Mouse (Mus musculus): Measurements from ENCODE around the gene Kif1b.

Kif1b gene

DNA sequence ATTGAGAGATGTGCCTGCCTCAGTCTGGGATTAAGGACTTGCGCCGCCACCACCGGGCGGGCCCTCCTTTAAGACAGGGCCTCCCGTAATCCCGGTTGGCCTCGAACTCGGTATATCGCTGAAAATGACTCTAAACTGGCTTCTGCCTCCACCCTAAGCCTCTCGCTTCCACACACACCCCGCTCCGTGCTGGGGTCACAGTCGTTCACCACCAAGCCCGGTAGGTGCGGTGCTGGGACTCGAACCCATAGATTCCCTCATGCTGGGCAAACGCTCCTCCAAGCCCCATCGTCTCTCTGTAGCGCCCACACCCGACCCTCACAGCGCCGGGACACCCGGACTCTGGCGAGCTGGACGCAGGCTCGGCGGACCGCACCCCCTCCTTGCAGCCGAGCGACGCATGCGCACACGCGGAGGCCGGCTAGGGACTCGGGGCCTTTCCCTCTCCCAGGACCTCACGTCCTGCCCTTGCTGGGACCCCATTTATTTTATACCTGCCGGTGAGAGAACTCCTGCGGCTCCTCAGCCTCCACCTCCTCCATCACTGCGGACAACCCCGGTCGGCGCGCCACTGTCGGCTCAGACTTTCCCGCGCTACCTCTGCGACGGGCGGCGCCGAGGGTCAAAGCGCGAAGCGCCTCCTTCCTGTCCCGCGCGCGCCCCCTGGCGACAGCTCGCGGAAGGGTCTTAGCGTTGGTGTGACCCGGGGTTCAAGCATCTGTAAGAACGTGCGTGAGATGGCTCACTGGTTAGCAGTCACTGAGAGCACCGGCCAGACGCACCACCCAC, 170.3 kb downstream of the Kif1b start, which contains the start of gene Cenps:
Gene Cenps (minus strand): TSS at position 648 of the 789 bp plus-strand sequence.
- peak; percentile 89 for DNase-seq (ENCODE audit: low spot score)

- no peak for DNase-seq (ENCODE audit: low spot score)
These were observed 171.2 kb downstream of the Kif1b start for GRCm38 (mm10) chr4:149136116-149136850.

DNA sequence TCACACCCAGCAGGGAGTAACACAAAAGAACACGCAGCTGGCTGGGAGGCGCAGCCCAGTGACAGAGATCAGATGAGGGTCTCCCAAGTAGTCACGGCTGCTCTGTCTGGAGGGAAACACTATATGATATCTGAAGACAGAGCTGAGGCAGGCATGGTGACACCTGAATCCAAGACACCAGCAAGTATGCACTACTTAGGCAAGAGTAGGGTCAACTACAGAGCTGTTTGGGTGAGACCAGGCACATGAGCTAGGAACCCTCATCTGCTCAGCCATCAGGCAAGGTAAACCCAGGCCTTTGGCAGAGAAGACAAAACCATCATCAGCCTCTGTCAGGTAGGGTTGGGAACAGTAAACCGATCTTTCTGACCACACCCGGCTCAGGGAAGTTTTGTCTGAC, 174.1 kb downstream of the Kif1b start:
- DNase-seq (ENCODE audit: low spot score) = no peak

DNA sequence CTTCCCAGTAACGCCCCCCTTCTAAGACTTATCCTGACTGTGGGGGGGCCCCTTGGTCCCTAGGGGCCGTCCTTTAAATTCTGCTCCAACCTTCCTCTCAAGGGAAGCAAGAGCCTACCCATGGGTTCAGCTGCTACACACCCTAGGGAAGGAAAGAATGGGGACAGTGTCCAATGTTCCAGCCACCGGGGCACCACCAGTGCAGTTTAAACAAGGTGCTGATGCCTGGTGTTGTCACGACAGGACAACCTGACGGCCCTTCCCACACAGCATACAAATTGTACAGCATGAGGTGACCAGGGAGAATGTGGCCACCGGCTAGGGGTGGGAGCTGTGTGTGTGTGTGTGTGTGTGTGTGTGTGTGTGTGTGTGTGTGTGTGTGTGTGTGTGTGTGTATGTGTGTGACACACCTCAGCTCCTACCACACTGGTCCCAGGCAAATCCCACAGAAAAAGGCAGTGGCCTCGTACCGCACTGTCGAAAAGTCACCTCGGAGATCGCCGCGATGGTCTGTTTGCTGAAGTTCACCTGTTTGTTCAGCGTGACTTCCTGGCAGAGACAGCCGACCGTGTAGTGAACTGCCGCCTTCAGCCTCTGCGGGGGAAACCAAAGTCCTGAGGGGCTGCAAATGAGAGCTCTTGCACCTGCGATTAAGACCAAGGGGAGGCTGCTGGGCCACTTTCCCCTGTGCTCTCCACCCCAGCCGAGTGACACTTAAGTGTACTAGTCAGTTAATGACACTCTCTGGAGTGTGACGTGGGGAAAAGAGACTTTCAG, 175.5 kb downstream of the Kif1b start:
- no peak for DNase-seq (ENCODE audit: low spot score)

- DNase-seq (ENCODE audit: low spot score) = no peak
These were observed 176.3 kb downstream of the Kif1b start for GRCm38 (mm10) chr4:149131021-149131752.

DNA sequence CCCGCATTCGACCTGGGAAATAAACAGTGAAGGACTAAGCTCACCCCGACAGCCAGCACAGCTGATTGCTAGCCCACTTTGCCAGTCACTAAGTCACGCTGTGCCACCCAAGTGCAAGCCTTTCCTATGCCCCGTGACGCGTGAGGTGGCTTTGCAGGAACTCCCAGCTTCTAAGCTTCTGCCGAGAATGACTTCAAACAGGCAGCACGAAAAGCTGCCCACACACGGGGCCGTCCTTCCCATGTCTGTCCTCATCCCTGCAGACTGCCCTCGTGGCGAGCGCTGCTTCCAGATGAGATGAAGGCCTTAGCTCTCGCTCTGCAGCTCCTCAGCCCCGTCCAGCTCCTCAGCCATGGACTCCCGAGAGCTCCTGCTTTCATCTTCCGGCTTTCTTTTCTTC, 179.0 kb downstream of the Kif1b start:
- no peak for DNase-seq (ENCODE audit: low spot score)

GRCm38 (mm10) chr4:149126663-149127062, 180.8 kb downstream of the Kif1b start, which contains the start of gene Cort:
Gene Cort (minus strand): TSS chr4:149126763.
- DNase-seq (ENCODE audit: low spot score) = no peak
